Mouse (Mus musculus) olfactory bulb, adult 2 months (tissue): Measurements from ENCODE around the gene A030005K14Rik. TPM values are rescaled to one million over a fixed set of nuclear protein-coding genes. Genes with fewer than 3 reads are reported as not detected.

Experiments used
- H3K27ac ChIP-seq: fragments of 200-500 bp; 2 replicates; pipeline ENCODE4 v1.5.1; 2012; ENCODE audit warnings: low read depth, low read length; ENCODE audit not compliant: insufficient read depth
- H3K4me1 ChIP-seq: fragments of 200-500 bp; 2 replicates; pipeline ENCODE4 v1.6.1; 2012; ENCODE audit warnings: low read length; ENCODE audit not compliant: control insufficient read depth, insufficient read depth
- H3K4me3 ChIP-seq: fragments of 200-500 bp; 2 replicates; pipeline ENCODE4 v1.5.1; 2012; ENCODE audit warnings: mild to moderate bottlenecking, low read depth, low read length, moderate library complexity; ENCODE audit not compliant: insufficient read depth
- CTCF ChIP-seq: fragments of 200-500 bp; IDR thresholded peaks from 2 replicates; pipeline ENCODE4 v1.5.1; 2012; ENCODE audit warnings: low read depth, mild to moderate bottlenecking, low read length, moderate library complexity; ENCODE audit not compliant: insufficient read depth
- POLR2A ChIP-seq: fragments of 200-500 bp; IDR thresholded peaks from 2 replicates; pipeline ENCODE4 v1.6.1; 2012; ENCODE audit warnings: mild to moderate bottlenecking, low read depth, low read length, moderate library complexity; ENCODE audit not compliant: insufficient read depth
- WGBS: fragments of 180-500 bp; shearing (Covaris S2); methylation state at CpG from one replicate; pipeline ENCODE4 v1.1.7; 2018; 5-methylcytosine and 5-hydroxymethylcytosine counted together
- polyA plus RNA-seq: library from polyadenylated mRNA; stranded (reverse); fragments of >200 nt; gene quantifications from 2 replicates; pipeline ENCODE4 v1.2.4, GENCODE M21; 2012; ENCODE audit warnings: low replicate concordance; ENCODE audit not compliant: missing spikeins, insufficient read depth, insufficient read length

The A030005K14Rik gene
- polyA plus RNA-seq, 1 experiment = not detected

DNA sequence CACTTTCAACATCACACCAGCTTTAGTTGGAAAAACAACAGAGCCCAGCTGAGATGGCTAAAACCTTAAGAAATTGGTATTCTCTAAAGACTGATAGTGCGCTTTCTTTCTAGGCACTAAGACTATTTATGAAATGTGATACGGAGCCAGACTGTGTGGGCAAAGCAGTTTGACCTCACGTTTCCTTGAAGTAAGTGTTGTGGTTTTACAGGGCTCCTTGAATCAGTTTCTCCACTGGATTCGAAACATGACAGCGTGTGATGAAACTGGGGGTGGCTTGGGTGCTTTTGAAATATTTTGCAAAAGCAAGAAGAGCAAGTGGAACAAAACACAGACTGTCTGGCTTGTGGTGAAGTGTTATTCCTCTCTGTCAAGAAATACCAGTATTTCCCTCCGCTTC is 17.8 kb upstream of the A030005K14Rik start:
- no peak overlapping the region for H3K4me3 ChIP-seq
- WGBS = 81% methylated on average over 6 of the region's 6 CpGs
- no peaks in the 10 kb centered on the region for H3K4me1 ChIP-seq
- TF ChIP-seq POLR2A (no peak), CTCF (no peak)
- H3K27ac ChIP-seq = no peak overlapping the region

GRCm38 (mm10) chr1:83076190-83076917 is 17.2 kb upstream of the A030005K14Rik start:
- Histone ChIP-seq H3K27ac (no peak overlapping the region), H3K4me3 (no peak overlapping the region), H3K4me1 (no peaks in the 10 kb centered on the region)
- TF ChIP-seq POLR2A (no peak), CTCF (no peak)
- WGBS = 44% methylated on average over 11 of the region's 11 CpGs

DNA sequence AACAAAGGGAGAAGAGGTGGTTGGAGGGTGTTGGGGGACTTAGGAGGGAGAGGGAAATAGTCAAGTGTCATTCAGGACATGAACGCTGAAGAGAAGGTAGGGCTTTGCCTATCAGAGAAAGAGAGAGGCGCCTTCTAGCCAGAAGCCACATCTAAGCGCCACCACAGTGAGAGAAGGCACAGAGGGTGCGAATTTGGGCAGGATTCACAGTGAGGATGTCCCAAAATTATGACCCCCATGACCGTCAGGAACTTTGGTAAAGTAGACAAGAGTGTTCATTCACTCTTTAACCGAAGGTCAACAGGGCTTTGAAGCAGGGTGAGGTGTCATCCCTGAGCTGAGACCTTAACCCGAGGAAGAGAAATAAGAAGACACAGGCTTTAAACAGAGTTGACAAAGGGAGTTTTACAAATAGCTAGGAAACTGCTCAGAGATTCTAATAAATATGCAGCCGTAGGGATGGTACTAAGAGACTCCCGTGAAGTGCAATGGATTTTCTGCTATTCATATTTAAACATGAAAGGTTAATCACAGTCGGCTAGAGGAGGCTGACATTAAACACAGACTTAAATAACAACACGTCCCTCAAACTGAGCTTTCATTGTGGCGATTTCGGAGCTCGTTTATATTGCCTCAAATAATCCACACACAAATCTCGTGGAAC is 16.5 kb upstream of the A030005K14Rik start:
- no peak overlapping the region for H3K4me3 ChIP-seq
- TF ChIP-seq CTCF (no peak), POLR2A (no peak)
- no peaks in the 10 kb centered on the region for H3K4me1 ChIP-seq
- WGBS = 28% methylated on average over 15 of the region's 15 CpGs
- no peak overlapping the region for H3K27ac ChIP-seq

DNA sequence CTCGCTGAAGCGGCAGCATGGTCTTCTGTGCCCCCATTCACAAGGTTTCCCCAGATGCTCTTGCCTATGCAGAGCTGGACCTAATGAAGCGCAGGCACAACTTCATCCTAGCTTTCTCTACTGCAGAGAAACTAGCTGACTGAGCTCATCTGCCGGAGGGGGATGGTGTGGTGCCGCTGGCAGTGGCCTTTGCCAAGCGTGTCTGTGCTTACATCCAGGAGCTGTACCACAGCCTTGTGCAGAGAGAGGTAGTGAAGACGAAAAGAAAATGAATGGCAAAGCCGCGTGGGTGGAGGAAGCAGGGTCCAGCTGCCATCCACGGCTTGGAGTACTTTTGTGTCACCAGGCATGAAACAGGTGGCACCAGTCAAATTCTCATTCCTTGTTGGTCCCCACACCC is 8.0 kb upstream of the A030005K14Rik start:
- no peak overlapping the region for H3K27ac ChIP-seq
- no peak for TF ChIP-seq CTCF
- WGBS = 76% methylated on average over 10 of the region's 10 CpGs
- no peak overlapping the region for H3K4me3 ChIP-seq
- H3K4me1 ChIP-seq = no peaks in the 10 kb centered on the region

DNA sequence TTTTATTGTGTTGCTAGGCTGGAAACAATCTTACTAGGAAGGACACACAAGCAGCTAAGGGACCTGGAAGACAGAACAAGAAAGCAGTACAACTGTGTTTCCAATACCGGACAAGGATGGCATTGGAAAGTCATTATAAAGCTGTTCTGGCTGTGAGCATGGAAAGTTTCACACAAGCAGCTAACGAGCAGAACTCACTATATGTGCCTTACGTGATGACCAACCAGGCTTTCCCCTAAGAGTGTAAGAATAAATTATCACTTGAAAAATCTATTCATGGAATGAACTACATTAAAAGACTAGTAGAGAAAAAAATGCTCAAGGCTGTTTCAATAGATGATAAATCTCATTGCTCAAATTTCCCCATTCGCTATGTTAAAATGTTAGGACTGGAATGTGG is 7.4 kb upstream of the A030005K14Rik start:
- no peak overlapping the region for H3K4me3 ChIP-seq
- TF ChIP-seq POLR2A (no peak), CTCF (no peak)
- no peak overlapping the region for H3K27ac ChIP-seq
- no peaks in the 10 kb centered on the region for H3K4me1 ChIP-seq
- 84% methylated on average over 4 of the region's 4 CpGs for WGBS

DNA sequence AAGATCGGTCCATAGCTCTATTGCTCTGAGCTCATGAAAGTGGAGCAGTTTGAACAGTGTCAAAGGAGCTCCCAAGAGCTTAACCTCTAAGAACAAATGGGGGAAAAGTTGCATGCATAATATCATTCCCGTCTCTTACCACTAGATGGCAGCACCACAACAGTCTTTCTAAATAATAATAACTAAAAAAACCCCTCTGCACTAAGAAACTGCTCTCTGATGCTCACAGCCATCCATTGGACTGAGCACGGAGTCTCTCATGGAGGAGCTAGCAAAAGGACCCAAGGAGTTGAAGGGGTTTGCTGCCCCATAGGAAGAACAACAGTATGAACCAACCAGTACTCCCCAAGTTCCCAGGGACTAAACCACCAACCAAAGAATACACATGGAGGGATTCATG is 5.7 kb upstream of the A030005K14Rik start:
- no peak for TF ChIP-seq POLR2A
- no peak for TF ChIP-seq CTCF
- WGBS = 17% methylated on average over 3 of the region's 3 CpGs
- peaks cover 2% of the 10 kb centered on the region; the same call in 1 of the 2 replicates for H3K4me1 ChIP-seq

GRCm38 (mm10) chr1:83060643-83061042 is 1.5 kb upstream of the A030005K14Rik start, which contains the start of gene Krtap28-13:
Krtap28-13 (plus strand) TSS chr1:83060930.
- Histone ChIP-seq H3K4me3 (no peak within 1 kb of the TSS), H3K27ac (no peak within 1 kb of the TSS), H3K4me1 (peaks cover 2% of the 10 kb centered on the region; the same call in 1 of the 2 replicates)
- no peak for TF ChIP-seq POLR2A
- WGBS = 52% methylated on average over 4 of the region's 4 CpGs

More for the DNA sequence above, 5.7 kb upstream of the A030005K14Rik start:
- Histone ChIP-seq H3K27ac (no peak overlapping the region), H3K4me3 (no peak overlapping the region)

- no peak overlapping the region for H3K4me3 ChIP-seq
- TF ChIP-seq CTCF (no peak), POLR2A (no peak)
- 88% methylated on average over 1 of the region's 1 CpGs for WGBS
- H3K4me1 ChIP-seq = peaks cover 2% of the 10 kb centered on the region; the same call in 1 of the 2 replicates
- no peak overlapping the region for H3K27ac ChIP-seq
Measured at GRCm38 (mm10) chr1:83058481-83058880, 697 bp downstream of the A030005K14Rik start.

DNA sequence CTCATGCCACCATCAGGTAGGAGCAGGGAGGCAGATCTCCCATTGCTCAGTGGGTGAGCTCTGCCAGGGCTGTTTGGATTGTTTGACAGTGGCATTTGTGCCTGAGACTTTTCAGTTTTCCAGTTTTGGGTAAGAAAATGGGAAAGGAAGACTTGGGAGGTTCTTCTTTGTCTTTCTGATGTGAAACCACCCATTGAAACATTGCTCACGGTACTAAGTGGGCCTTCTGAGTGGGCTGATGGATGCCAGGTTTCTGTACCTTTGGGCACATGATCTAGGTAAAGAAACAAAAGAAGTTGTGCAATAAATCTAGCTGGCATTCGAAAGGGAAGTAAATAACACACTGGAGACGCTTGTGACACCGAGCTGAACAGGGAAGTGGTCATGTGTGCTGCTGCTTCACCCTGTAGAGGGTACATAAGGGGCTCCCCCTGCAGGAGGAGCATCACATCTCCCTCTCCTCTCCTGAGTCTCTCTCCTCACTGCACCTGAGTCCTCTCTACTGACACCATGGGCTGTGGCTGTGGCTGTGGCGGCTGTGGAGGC is 14.2 kb downstream of the A030005K14Rik start, which contains the start of gene Gm47969:
Gene Gm47969, plus strand, starts transcription at position 51 of the 546 bp plus-strand sequence.
- TF ChIP-seq POLR2A (no peak), CTCF (no peak)
- WGBS = 77% methylated on average over 5 of the region's 5 CpGs
- H3K4me3 ChIP-seq = no peak within 1 kb of the TSS
- H3K27ac ChIP-seq = no peak within 1 kb of the TSS
- H3K4me1 ChIP-seq = no peaks in the 10 kb centered on the region
